Mouse (Mus musculus): ENCODE measurements around the gene Pfpl. TPM values are rescaled to one million over a fixed set of nuclear protein-coding genes. Genes with fewer than 3 reads are reported as not detected.

Pfpl gene
- polyA plus RNA-seq, 1 experiment from 2014 or later: not detected

GRCm38 (mm10) chr19:12440103-12440725 lies 12.5 kb downstream of the Pfpl start:
- H3K4me2 ChIP-seq: no peak overlapping the region
- ATAC-seq (ENCODE audit: insufficient read depth): no peak
- H3K4me1 ChIP-seq (replicated peaks): no peaks in the 10 kb centered on the region
- no peaks in the 10 kb centered on the region for H3K27me3 ChIP-seq
- H3K4me3 ChIP-seq (replicated peaks): no peak overlapping the region
- H3K9ac ChIP-seq: no peak overlapping the region
- H3K9me3 ChIP-seq (replicated peaks): no peaks in the 10 kb centered on the region
- H3K27ac ChIP-seq (replicated peaks): peak overlapping the region; percentile 65; the same call in 1 of the 2 replicates
- 30% methylated on average over 5 of the region's 5 CpGs for WGBS (ENCODE audit: insufficient replicate concordance)
- no peaks in the 10 kb centered on the region for H3K36me3 ChIP-seq (replicated peaks)

DNA sequence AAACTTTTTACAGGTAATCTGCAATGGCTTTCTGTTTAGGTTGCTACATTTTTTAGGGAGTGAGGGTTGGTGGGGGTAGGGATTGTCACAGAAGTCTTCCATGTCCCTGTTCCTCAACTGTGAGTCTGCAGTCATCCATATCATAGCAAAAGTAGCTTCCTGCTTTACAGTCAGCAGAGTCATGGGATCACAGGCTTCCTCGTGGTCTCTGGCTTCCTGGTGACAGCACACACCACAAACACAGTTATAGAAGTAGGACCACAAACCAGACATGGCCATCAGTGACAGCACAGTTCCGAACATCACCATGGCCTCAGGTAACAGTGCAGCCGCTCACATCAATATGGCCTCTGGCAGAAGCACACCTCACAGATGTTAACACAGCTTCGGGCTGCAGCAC lies 14.9 kb downstream of the Pfpl start:
- Histone ChIP-seq H3K27ac (replicated peaks) (no peak overlapping the region), H3K36me3 (replicated peaks) (no peaks in the 10 kb centered on the region), H3K9ac (no peak overlapping the region), H3K4me3 (replicated peaks) (no peak overlapping the region), H3K9me3 (replicated peaks) (no peaks in the 10 kb centered on the region), H3K4me2 (no peak overlapping the region), H3K27me3 (no peaks in the 10 kb centered on the region), H3K4me1 (replicated peaks) (no peaks in the 10 kb centered on the region)
- ATAC-seq (ENCODE audit: insufficient read depth): 0 out of 2 replicates have a peak, but pooled peaks have one; percentile 18
- WGBS (ENCODE audit: insufficient replicate concordance): 38% methylated on average over 4 of the region's 4 CpGs

- 43% methylated on average over 3 of the region's 3 CpGs for WGBS (ENCODE audit: insufficient replicate concordance)
- no peaks in the 10 kb centered on the region for H3K27me3 ChIP-seq
- H3K9me3 ChIP-seq (replicated peaks): no peaks in the 10 kb centered on the region
- no peak overlapping the region for H3K9ac ChIP-seq
- H3K4me1 ChIP-seq (replicated peaks): no peaks in the 10 kb centered on the region
- no peak overlapping the region for H3K27ac ChIP-seq (replicated peaks)
- no peak overlapping the region for H3K4me2 ChIP-seq
- no peak for ATAC-seq (ENCODE audit: insufficient read depth)
- H3K4me3 ChIP-seq (replicated peaks): no peak overlapping the region
- H3K36me3 ChIP-seq (replicated peaks): no peaks in the 10 kb centered on the region
Observed at GRCm38 (mm10) chr19:12445014-12445413, 17.3 kb downstream of the Pfpl start.

- no peaks in the 10 kb centered on the region for H3K9me3 ChIP-seq (replicated peaks)
- ATAC-seq (ENCODE audit: insufficient read depth): no peak
- H3K4me1 ChIP-seq (replicated peaks): no peaks in the 10 kb centered on the region
- no peak overlapping the region for H3K4me3 ChIP-seq (replicated peaks)
- H3K9ac ChIP-seq: no peak overlapping the region
- no peaks in the 10 kb centered on the region for H3K27me3 ChIP-seq
- WGBS (ENCODE audit: insufficient replicate concordance): 42% methylated on average over 12 of the region's 12 CpGs
- 0 out of 2 replicates have a peak overlapping the region, but pooled peaks have one; percentile 15 for H3K4me2 ChIP-seq
- H3K27ac ChIP-seq (replicated peaks): peak overlapping the region; percentile 54
- no peaks in the 10 kb centered on the region for H3K36me3 ChIP-seq (replicated peaks)
Observed at GRCm38 (mm10) chr19:12457401-12458066, 29.8 kb downstream of the Pfpl start.

DNA sequence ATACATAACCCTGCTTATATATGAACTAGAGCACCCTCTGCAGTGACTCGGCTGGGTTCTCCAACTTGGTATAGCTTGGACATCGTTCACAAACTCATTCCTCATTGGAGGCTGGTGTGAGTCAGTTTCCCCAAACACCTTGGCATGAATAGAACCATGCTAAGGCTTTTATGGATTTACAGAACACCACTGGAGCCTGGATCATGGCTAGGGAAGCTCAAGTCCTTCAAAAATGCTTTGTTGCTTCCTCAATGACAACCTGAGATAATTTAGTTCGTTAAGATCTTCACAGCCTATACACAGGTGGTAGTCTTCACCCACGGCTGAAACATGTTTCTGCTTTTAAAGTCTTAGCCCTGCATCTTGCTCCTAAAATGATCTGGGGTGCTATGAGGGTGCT lies 31.8 kb downstream of the Pfpl start:
- Histone ChIP-seq H3K4me1 (replicated peaks) (no peaks in the 10 kb centered on the region), H3K4me3 (replicated peaks) (no peak overlapping the region), H3K27ac (replicated peaks) (no peak overlapping the region), H3K4me2 (no peak overlapping the region), H3K36me3 (replicated peaks) (no peaks in the 10 kb centered on the region), H3K9me3 (replicated peaks) (no peaks in the 10 kb centered on the region), H3K9ac (no peak overlapping the region), H3K27me3 (no peaks in the 10 kb centered on the region)
- ATAC-seq (ENCODE audit: insufficient read depth): no peak
- WGBS (ENCODE audit: insufficient replicate concordance): 55% methylated on average over 4 of the region's 4 CpGs

DNA sequence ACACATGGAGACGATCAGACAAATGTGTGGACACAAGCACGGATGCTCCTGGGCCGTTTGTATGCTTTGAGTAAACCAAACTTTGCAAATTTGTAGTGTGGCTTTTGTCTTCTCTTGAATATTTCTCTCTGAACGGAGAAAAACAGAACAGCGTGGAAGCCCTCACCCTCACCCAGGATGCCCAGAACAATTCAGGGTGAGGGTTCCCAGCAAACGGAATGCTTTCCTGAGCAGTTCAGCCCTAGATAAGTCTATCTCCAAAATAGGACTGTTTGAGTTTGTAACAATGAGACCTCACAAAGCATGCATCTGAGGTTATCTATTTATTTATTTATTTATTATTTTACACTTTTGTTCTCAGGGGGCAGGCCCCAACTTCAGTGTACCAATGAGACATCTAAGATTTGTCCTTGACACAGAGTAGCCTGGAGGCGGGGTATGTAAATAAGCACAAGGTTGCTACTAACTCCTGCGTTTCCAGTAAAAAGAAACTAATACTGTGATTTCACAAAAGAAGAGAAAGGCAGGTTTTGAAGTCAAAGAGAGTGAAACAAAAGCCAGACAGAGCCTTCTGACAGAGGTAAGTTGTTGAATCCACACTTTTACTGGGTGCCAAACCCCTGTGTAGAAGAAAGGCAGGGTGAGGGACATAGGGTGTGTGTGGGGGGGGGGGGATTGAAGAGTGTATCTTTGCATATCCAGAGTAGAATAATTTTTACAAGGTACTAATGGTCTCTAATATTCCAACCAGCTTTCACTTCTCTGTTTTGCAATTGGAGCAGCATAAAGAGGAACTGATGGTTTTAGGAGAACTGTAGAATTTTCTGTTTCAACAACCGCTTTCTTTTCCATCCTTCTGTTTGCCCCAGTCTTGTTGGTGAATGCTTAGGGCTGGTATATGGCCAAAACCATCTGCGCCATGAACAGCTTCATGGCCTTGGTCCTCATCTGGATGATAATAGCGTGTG lies 32.9 kb downstream of the Pfpl start, which contains the start of gene Mpeg1:
TSS of gene Mpeg1 (plus strand) at position 498 of the 968 bp plus-strand sequence.
- Histone ChIP-seq H3K9me3 (replicated peaks) (no peaks in the 10 kb centered on the region), H3K4me3 (replicated peaks) (peak within 1 kb of the TSS; percentile 22; the same call in 1 of the 2 replicates), H3K27me3 (no peaks in the 10 kb centered on the region), H3K9ac (no peak within 1 kb of the TSS), H3K4me2 (no peak within 1 kb of the TSS), H3K36me3 (replicated peaks) (no peaks in the 10 kb centered on the region), H3K4me1 (replicated peaks) (no peaks in the 10 kb centered on the region), H3K27ac (replicated peaks) (peak within 1 kb of the TSS; percentile 43)
- ATAC-seq (ENCODE audit: insufficient read depth): no peak
- WGBS (ENCODE audit: insufficient replicate concordance): 56% methylated on average over 11 of the region's 11 CpGs

DNA sequence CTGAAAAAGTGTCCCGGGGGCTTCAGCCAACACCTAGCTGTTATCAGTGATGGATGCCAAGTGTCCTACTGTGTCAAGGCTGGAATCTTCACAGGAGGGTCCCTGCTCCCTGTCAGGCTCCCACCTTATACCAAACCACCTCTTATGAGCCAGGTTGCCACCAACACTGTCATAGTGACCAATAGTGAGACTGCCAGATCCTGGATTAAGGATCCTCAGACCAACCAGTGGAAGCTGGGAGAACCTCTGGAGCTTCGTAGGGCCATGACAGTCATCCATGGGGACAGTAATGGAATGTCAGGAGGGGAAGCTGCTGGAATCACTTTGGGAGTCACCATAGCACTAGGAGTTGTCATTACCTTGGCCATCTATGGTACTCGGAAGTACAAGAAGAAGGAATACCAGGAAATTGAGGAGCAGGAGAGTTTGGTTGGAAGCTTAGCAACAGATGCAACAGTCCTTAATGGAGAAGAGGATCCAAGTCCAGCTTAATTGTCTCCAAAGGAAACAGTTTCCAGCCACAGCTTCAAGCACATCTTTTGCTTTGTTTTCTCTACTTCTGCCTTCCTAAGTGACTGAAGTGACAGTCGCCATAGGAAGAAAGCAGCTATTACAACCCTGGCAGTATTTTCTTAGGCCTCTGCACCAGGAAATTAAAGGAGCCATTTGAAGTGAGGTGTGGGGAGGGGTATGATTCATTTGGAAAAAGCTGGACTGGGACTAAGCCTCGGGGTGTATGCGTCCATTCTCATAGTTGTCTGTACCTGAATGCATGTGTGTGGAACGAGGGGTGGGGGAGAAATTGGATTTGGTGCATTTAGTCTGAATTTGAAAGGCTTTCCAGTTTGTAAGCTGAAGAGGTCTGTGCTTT lies 35.4 kb downstream of the Pfpl start:
- Histone ChIP-seq H3K9me3 (replicated peaks) (no peaks in the 10 kb centered on the region), H3K4me2 (no peak overlapping the region), H3K27ac (replicated peaks) (peak overlapping the region; percentile 51; the same call in 1 of the 2 replicates), H3K36me3 (replicated peaks) (no peaks in the 10 kb centered on the region), H3K27me3 (no peaks in the 10 kb centered on the region), H3K4me1 (replicated peaks) (no peaks in the 10 kb centered on the region), H3K4me3 (replicated peaks) (peak overlapping the region; percentile 22), H3K9ac (no peak overlapping the region)
- 59% methylated on average over 7 of the region's 7 CpGs for WGBS (ENCODE audit: insufficient replicate concordance)
- ATAC-seq (ENCODE audit: insufficient read depth): no peak

DNA sequence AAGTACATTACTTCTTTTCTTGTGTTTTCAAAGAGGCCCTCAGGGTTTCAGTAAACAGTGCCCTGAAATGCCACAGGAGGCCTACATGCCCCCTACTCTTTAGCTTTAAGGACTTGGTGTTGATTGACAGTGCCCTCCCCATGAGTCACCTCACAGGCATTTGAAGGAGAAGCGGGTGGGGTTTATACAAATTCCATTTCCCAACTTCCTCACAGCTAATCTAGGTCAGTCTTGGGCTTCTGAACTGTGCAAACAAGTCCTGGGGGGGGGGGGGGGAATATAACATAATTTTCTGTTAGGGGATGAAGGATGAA lies 36.0 kb downstream of the Pfpl start:
- Histone ChIP-seq H3K36me3 (replicated peaks) (no peaks in the 10 kb centered on the region), H3K9ac (no peak overlapping the region), H3K27me3 (no peaks in the 10 kb centered on the region), H3K4me2 (no peak overlapping the region), H3K9me3 (replicated peaks) (no peaks in the 10 kb centered on the region), H3K4me3 (replicated peaks) (peak overlapping the region; percentile 22; the same call in 1 of the 2 replicates), H3K27ac (replicated peaks) (peak overlapping the region; percentile 51; the same call in 1 of the 2 replicates), H3K4me1 (replicated peaks) (no peaks in the 10 kb centered on the region)
- 0 out of 2 replicates have a peak, but pooled peaks have one; percentile 45 for ATAC-seq (ENCODE audit: insufficient read depth)
- WGBS (ENCODE audit: insufficient replicate concordance): 19% methylated on average over 1 of the region's 1 CpGs

- no peak overlapping the region for H3K9ac ChIP-seq
- no peaks in the 10 kb centered on the region for H3K36me3 ChIP-seq (replicated peaks)
- ATAC-seq (ENCODE audit: insufficient read depth): no peak; the same call in 1 of the 2 replicates
- H3K27ac ChIP-seq (replicated peaks): peak overlapping the region; percentile 39; the same call in 1 of the 2 replicates
- no peak overlapping the region for H3K4me2 ChIP-seq
- peak overlapping the region; percentile 7; the same call in 1 of the 2 replicates for H3K4me3 ChIP-seq (replicated peaks)
- no peaks in the 10 kb centered on the region for H3K4me1 ChIP-seq (replicated peaks)
- H3K9me3 ChIP-seq (replicated peaks): no peaks in the 10 kb centered on the region
- no peaks in the 10 kb centered on the region for H3K27me3 ChIP-seq
- 47% methylated on average over 5 of the region's 5 CpGs for WGBS (ENCODE audit: insufficient replicate concordance)
Observed at GRCm38 (mm10) chr19:12464127-12464526, 36.4 kb downstream of the Pfpl start.

- Histone ChIP-seq H3K27me3 (no peaks in the 10 kb centered on the region), H3K27ac (replicated peaks) (no peak overlapping the region), H3K9ac (no peak overlapping the region), H3K36me3 (replicated peaks) (no peaks in the 10 kb centered on the region), H3K4me2 (peak overlapping the region; percentile 23; the same call in 1 of the 2 replicates), H3K4me1 (replicated peaks) (no peaks in the 10 kb centered on the region), H3K9me3 (replicated peaks) (no peaks in the 10 kb centered on the region), H3K4me3 (replicated peaks) (peak overlapping the region; percentile 7; the same call in 1 of the 2 replicates)
- ATAC-seq (ENCODE audit: insufficient read depth): no peak
- 44% methylated on average over 4 of the region's 4 CpGs for WGBS (ENCODE audit: insufficient replicate concordance)
Observed at GRCm38 (mm10) chr19:12464674-12465073, 37.0 kb downstream of the Pfpl start.

All from liver, embryonic 15.5 days (tissue).